Mouse (Mus musculus): ENCODE data around the gene Rgs6.

GRCm38 (mm10) chr12:83087555-83087954, 499.5 kb downstream of the Rgs6 start:
- TF ChIP-seq GATA1 (IDR thresholded peaks at IDR 0.05; ENCODE audit: borderline replicate concordance, low read length), result no peak
- no peak for TF ChIP-seq FLI1 (IDR thresholded peaks at IDR 0.05; ENCODE audit: low read length)

Measured in megakaryocyte, embryonic 14.5 days (primary cell).